30 mouse cellular contexts compared by ENCODE assay signal in the genomic region with DNA sequence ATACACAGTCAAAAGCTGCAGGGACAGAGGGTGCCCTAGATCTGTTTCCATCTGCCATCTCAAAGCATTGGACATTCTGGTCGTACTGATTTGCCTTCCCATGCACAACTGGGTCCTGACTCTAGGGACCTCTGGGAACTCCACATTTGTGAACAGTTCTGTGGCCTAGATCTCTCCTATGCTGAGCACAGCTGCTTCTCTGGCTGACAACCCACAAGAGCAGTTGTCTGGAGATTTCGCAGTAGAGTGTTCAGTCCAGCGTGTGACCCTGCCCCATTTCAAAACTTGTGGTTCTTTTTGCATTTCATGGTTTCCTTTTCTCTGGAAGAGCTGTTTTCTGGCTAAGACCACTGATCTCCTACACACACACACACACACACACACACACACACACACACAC.
DNase-seq lines count a peak whose midpoint lies in the region; ATAC-seq and TF ChIP-seq lines count a peak whose summit lies in the region.
"Had no signal": no experiment of that assay in that cellular context is flagged by ENCODE, and none has a peak within 500 bp of the region (broad histone marks: within the 10 kb centered on the region; RNA-seq: fewer than 3 reads in every experiment).

No protein-coding gene starts in this region.

- H3K36me3 ChIP-seq in heart, embryonic 10.5 days: no peaks in the 10 kb centered on the region
- H3K36me3 ChIP-seq in CH12.LX (replicated peaks in 1 of 2; ENCODE audit: control insufficient read depth in 1 of 2, insufficient read depth in 1 of 2, low read length in 1 of 2): no peaks in the 10 kb centered on the region
- no peaks in the 10 kb centered on the region for H3K36me3 ChIP-seq in embryonic facial prominence, embryonic 13.5 days
- H3K36me3 ChIP-seq in kidney, embryonic 14.5 days (ENCODE audit: control insufficient read depth, insufficient read depth, low read length): no peaks in the 10 kb centered on the region
- H3K36me3 ChIP-seq: forebrain, embryonic 10.5 days; forebrain, embryonic 15.5 days; hindbrain, embryonic 13.5 days; liver, embryonic 15.5 days; midbrain, embryonic 12.5 days had no signal

- no peak overlapping the region for H3K9ac ChIP-seq in CH12.LX (ENCODE audit: insufficient read depth, low read depth)
- H3K9ac ChIP-seq in embryonic facial prominence, embryonic 13.5 days: no peak overlapping the region
- no peak overlapping the region for H3K9ac ChIP-seq in kidney, embryonic 14.5 days (ENCODE audit: low read depth, low read length)
- H3K9ac ChIP-seq: forebrain, embryonic 15.5 days; hindbrain, embryonic 13.5 days; liver, embryonic 15.5 days; lung, embryonic 14.5 days; midbrain, embryonic 12.5 days had no signal

- dilution Hi-C loops in CH12.LX (cut with MboI; ENCODE audit: extremely low pct_ligation_motif_present, extremely low pct_unique_long_range_greater_than_20kb, low sequenced_read_pairs): no loop called here

- peaks cover 48% of the 10 kb centered on the region for H3K4me1 ChIP-seq in heart, embryonic 10.5 days
- H3K4me1 ChIP-seq in CH12.LX (ENCODE audit: control insufficient read depth in 1 of 2, insufficient read depth in 2 of 2): peaks cover 7 to 28% of the 10 kb centered on the region in 2 experiments
- H3K4me1 ChIP-seq in embryonic facial prominence, embryonic 13.5 days: peaks cover 70% of the 10 kb centered on the region
- H3K4me1 ChIP-seq in kidney, embryonic 14.5 days (ENCODE audit: control insufficient read depth, insufficient read depth, low read length): peaks cover 7% of the 10 kb centered on the region
- H3K4me1 ChIP-seq: liver, embryonic 15.5 days had no signal

- no peak; the same call in 1 of the 2 replicates for TF ChIP-seq RAD21 in CH12.LX (IDR thresholded peaks at IDR 0.05; ENCODE audit: low read depth, low read length)

- no peak overlapping the region for H3K4me3 ChIP-seq in heart, embryonic 10.5 days
- H3K4me3 ChIP-seq in CH12.LX (replicated peaks in 1 of 3; ENCODE audit: low read depth in 2 of 3, low read length in 2 of 3, poor library complexity in 1 of 3): no peak overlapping the region
- no peak overlapping the region for H3K4me3 ChIP-seq in embryonic facial prominence, embryonic 13.5 days
- H3K4me3 ChIP-seq in kidney, embryonic 14.5 days (ENCODE audit: low read length): no peak overlapping the region
- H3K4me3 ChIP-seq: forebrain, embryonic 10.5 days; forebrain, embryonic 15.5 days; gastrocnemius, adult 2 months; hindbrain, embryonic 13.5 days; layer of hippocampus, adult 2 months; liver, embryonic 15.5 days; midbrain, embryonic 12.5 days had no signal

- TF ChIP-seq EP300 in CH12.LX (IDR thresholded peaks at IDR 0.05; ENCODE audit: low read length): 0 out of 2 replicates have a peak, but pooled peaks have one; percentile 24

- in situ Hi-C loops in CH12.LX (cut with MboI; ENCODE audit: low pct_ligation_motif_present, low pct_unique_long_range_greater_than_20kb, low sequenced_read_pairs): no loop called here

- TF ChIP-seq POLR2A in CH12.LX (IDR thresholded peaks at IDR 0.05; ENCODE audit: low read depth, low read length): no peak

- no peaks in the 10 kb centered on the region for H3K27me3 ChIP-seq in heart, embryonic 10.5 days (ENCODE audit: insufficient read depth, poor library complexity, severe bottlenecking)
- H3K27me3 ChIP-seq in CH12.LX (replicated peaks): peaks cover 4% of the 10 kb centered on the region
- no peaks in the 10 kb centered on the region for H3K27me3 ChIP-seq in embryonic facial prominence, embryonic 13.5 days
- H3K27me3 ChIP-seq in kidney, embryonic 14.5 days (ENCODE audit: control insufficient read depth, insufficient read depth, low read length): no peaks in the 10 kb centered on the region
- H3K27me3 ChIP-seq: forebrain, embryonic 15.5 days; liver, embryonic 15.5 days had no signal

- no peak overlapping the region for H3K4me2 ChIP-seq in CH12.LX (ENCODE audit: insufficient read depth, low read depth, poor library complexity, severe bottlenecking)
- H3K4me2 ChIP-seq in embryonic facial prominence, embryonic 13.5 days: no peak overlapping the region
- H3K4me2 ChIP-seq in kidney, embryonic 14.5 days (replicated peaks; ENCODE audit: low read depth, low read length): no peak overlapping the region
- H3K4me2 ChIP-seq: forebrain, embryonic 15.5 days; hindbrain, embryonic 13.5 days; liver, embryonic 15.5 days; lung, embryonic 14.5 days; midbrain, embryonic 12.5 days had no signal

- no peak for TF ChIP-seq CTCF in CH12.LX (conservative IDR thresholded peaks at IDR 0.05 in 1 of 2, IDR thresholded peaks at IDR 0.05 in 1 of 2; ENCODE audit: low read depth in 2 of 2, low read length in 2 of 2)

- no peak for DNase-seq in heart, embryonic 10.5 days (ENCODE audit: low spot score)
- no peak for DNase-seq in heart, postnatal 25 days (ENCODE audit: low spot score)
- peak; percentile 49 for DNase-seq in CH12.LX (ENCODE audit: extremely low read depth)
- no peak for DNase-seq in layer of hippocampus, postnatal 25 days (ENCODE audit: extremely low spot score in 1 of 2, low spot score in 1 of 2)
- DNase-seq: adrenal gland, adult 2 months; adrenal gland, postnatal 36 days; cerebellum, adult 18-20 months; cerebellum, postnatal 10 days; gastrocnemius, adult 2 months; gastrocnemius, postnatal 36 days; heart, postnatal 14 days; kidney, adult 9 months; kidney, postnatal 36 days; layer of hippocampus, postnatal 36 days; lung, embryonic 14.5 days; right cerebral cortex, adult 18-20 months; spleen, adult 18-20 months; thymus, adult 18-20 months; thymus, postnatal 25 days had no signal

- intact Hi-C loops in heart, postnatal 25 days (cut with DNase I): no loop called here

- ATAC-seq in embryonic facial prominence, embryonic 13.5 days (ENCODE audit: insufficient number of reproducible peaks, insufficient read depth, low FRiP score, low TSS enrichment, low read depth): no peak
- ATAC-seq in megakaryocyte progenitor cell, adult 5-6 weeks (replicated peaks; ENCODE audit: poor library complexity): peak; percentile 49
- no peak for ATAC-seq in kidney, embryonic 14.5 days (ENCODE audit: low FRiP score, low TSS enrichment)
- ATAC-seq: forebrain, embryonic 15.5 days; intestine, postnatal 0 days had no signal

- 90% methylated on average over 3 of the region's 3 CpGs for WGBS in heart, embryonic 10.5 days
- WGBS in embryonic facial prominence, embryonic 13.5 days: 77% methylated on average over 3 of the region's 3 CpGs
- WGBS in kidney, embryonic 14.5 days: 89% methylated on average over 3 of the region's 3 CpGs

- H3K9me3 ChIP-seq in heart, embryonic 10.5 days: no peaks in the 10 kb centered on the region
- H3K9me3 ChIP-seq in CH12.LX (replicated peaks; ENCODE audit: low read length): no peaks in the 10 kb centered on the region
- H3K9me3 ChIP-seq in embryonic facial prominence, embryonic 13.5 days: no peaks in the 10 kb centered on the region
- no peaks in the 10 kb centered on the region for H3K9me3 ChIP-seq in kidney, embryonic 14.5 days (ENCODE audit: control insufficient read depth, low read length)
- H3K9me3 ChIP-seq: forebrain, embryonic 10.5 days; forebrain, embryonic 15.5 days; hindbrain, embryonic 13.5 days; liver, embryonic 15.5 days; midbrain, embryonic 12.5 days had no signal

- H3K79me2 ChIP-seq in CH12.LX (replicated peaks; ENCODE audit: control insufficient read depth, extremely low read depth, insufficient read depth, poor library complexity, severe bottlenecking): no peaks in the 10 kb centered on the region

- peak overlapping the region; percentile 63; the same call in 1 of the 2 replicates for H3K27ac ChIP-seq in heart, embryonic 10.5 days
- no peak overlapping the region for H3K27ac ChIP-seq in CH12.LX (ENCODE audit: insufficient read depth, low read depth)
- 0 out of 2 replicates have a peak overlapping the region, but pooled peaks have one; percentile 8 for H3K27ac ChIP-seq in embryonic facial prominence, embryonic 13.5 days
- H3K27ac ChIP-seq in kidney, embryonic 14.5 days (ENCODE audit: low read depth, low read length): no peak overlapping the region
- H3K27ac ChIP-seq: forebrain, embryonic 15.5 days; gastrocnemius, adult 2 months; hindbrain, embryonic 13.5 days; layer of hippocampus, adult 2 months; liver, embryonic 15.5 days; midbrain, embryonic 12.5 days; stomach, postnatal 0 days had no signal

TF ChIP-seq in CH12.LX, 34 proteins besides CTCF, POLR2A, EP300 and RAD21:
- TF ChIP-seq ETS1 (conservative IDR thresholded peaks at IDR 0.05; ENCODE audit: low read depth, low read length) (peak; percentile 39; the same call in 1 of the 2 replicates), MAZ (IDR thresholded peaks at IDR 0.05; ENCODE audit: low read depth, low read length) (no peak), TCF12 (IDR thresholded peaks at IDR 0.05; ENCODE audit: low read depth, low read length) (peak; percentile 48; the same call in 1 of the 2 replicates), IRF4 (IDR thresholded peaks at IDR 0.05; ENCODE audit: low read depth, low read length) (0 out of 2 replicates have a peak, but pooled peaks have one; percentile 24), BHLHE40 (IDR thresholded peaks at IDR 0.05; ENCODE audit: low read depth, low read length) (peak; percentile 27; the same call in 1 of the 2 replicates), SMC3 (IDR thresholded peaks at IDR 0.05; ENCODE audit: low read depth, low read length) (no peak)

Comparison
In these comparisons a context has a peak if more than half of its experiments do, and no peak if none do; other contexts are left out.
1. H3K27ac ChIP-seq: peak in heart, embryonic 10.5 days (single experiment) and embryonic facial prominence, embryonic 13.5 days (single experiment); none in CH12.LX (single experiment) and kidney, embryonic 14.5 days (single experiment).